Mouse (Mus musculus) forebrain, embryonic 11.5 days (tissue): ENCODE results near the gene Mtmr6. TPM values are rescaled to one million over a fixed set of nuclear protein-coding genes. Genes with fewer than 3 reads are reported as not detected.

Experiments
- ATAC-seq: fragments of 200-750 bp; cut with Nextera tagmentation; replicated peaks from 2 replicates; pipeline ENCODE4 v1.8.0; 2017; ENCODE audit warnings: moderate TSS enrichment; ENCODE audit not compliant: low FRiP score
- DNase-seq: peaks from one replicate; pipeline ENCODE4 v3.0.0-alpha.2; 2017; ENCODE audit warnings: low spot score
- H3K27ac ChIP-seq: fragments of 300-500 bp; sonication (generic); 2 replicates; pipeline ENCODE4 v1.5.1; 2014; ENCODE audit warnings: low read depth, low read length
- H3K27me3 ChIP-seq: fragments of 300-500 bp; sonication (generic); 2 replicates; pipeline ENCODE4 v1.6.1; 2014; ENCODE audit warnings: mild to moderate bottlenecking, low read length, mixed read lengths; ENCODE audit not compliant: control insufficient read depth, insufficient read depth
- H3K36me3 ChIP-seq: fragments of 300-500 bp; sonication (generic); 2 replicates; pipeline ENCODE4 v1.6.1; 2014; ENCODE audit warnings: mild to moderate bottlenecking, low read length, moderate library complexity, mixed read lengths; ENCODE audit not compliant: control insufficient read depth, insufficient read depth
- H3K4me1 ChIP-seq: fragments of 300-500 bp; sonication (generic); replicated peaks from 2 replicates; pipeline ENCODE4 v1.6.1; 2014; ENCODE audit warnings: low read length, mixed read lengths; ENCODE audit not compliant: control insufficient read depth, insufficient read depth
- H3K4me2 ChIP-seq: fragments of 300-500 bp; sonication (generic); 2 replicates; pipeline ENCODE4 v1.6.1; 2014; ENCODE audit warnings: low read depth, mild to moderate bottlenecking, low read length, moderate library complexity, mixed read lengths; ENCODE audit not compliant: severe bottlenecking
- H3K4me3 ChIP-seq: fragments of 300-500 bp; sonication (generic); 2 replicates; pipeline ENCODE4 v1.5.1; 2014; ENCODE audit warnings: low read depth, low read length
- H3K9ac ChIP-seq: fragments of 300-500 bp; sonication (generic); 2 replicates; pipeline ENCODE4 v1.6.1; 2014; ENCODE audit warnings: low read length
- H3K9me3 ChIP-seq: fragments of 300-500 bp; sonication (generic); 2 replicates; pipeline ENCODE4 v1.6.1; 2016; ENCODE audit warnings: low read length, mixed read lengths; ENCODE audit not compliant: control insufficient read depth
- whole genome bisulfite sequencing: fragments of 180-500 bp; shearing (Covaris S2); extraction: QIAGEN DNeasy Blood & Tissue Kit; methylation state at CpG from one replicate; pipeline ENCODE4 v1.1.7; 2014; 5-methylcytosine and 5-hydroxymethylcytosine counted together
- polyA plus RNA-seq: library from polyadenylated mRNA; unstranded; fragments of >200 nt; fragmentation: Nextera tagmentation; extraction: Ambion mirVana; gene quantifications from 2 replicates; pipeline ENCODE4 v1.2.1, GENCODE M21; 2014

Mtmr6 gene
- polyA plus RNA-seq, 1 experiment from 2014 or later: 44.3 TPM

DNA sequence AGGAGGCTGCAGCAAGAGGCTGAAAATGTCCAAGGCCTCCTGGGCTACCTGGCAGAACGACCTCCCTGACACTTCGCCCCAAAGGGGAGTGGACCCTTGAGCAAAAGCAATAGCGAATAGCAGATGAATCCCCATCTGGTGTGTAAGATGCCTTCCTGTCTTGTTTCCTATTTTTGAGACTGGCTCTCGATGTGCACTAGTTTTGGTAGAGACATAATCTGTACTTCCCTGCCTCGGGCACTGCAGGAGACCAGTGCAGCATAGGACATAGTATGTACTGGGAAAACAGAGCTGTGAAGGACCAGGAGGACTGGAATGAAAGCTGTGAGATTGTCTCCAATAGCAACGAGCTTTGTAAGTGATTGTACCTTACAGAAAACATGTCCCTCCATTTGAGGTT lies 8.3 kb downstream of the Mtmr6 start:
- H3K27ac ChIP-seq: no peak overlapping the region
- no peaks in the 10 kb centered on the region for H3K27me3 ChIP-seq
- H3K36me3 ChIP-seq: no peaks in the 10 kb centered on the region
- no peak overlapping the region for H3K4me2 ChIP-seq
- ATAC-seq: no peak
- H3K9ac ChIP-seq: no peak overlapping the region
- no peaks in the 10 kb centered on the region for H3K9me3 ChIP-seq
- no peak overlapping the region for H3K4me3 ChIP-seq
- DNase-seq: no peak
- H3K4me1 ChIP-seq: 0 out of 2 replicates have a peak, but pooled peaks cover 2% of the 10 kb centered on the region
- 84% methylated on average over 6 of the region's 6 CpGs for WGBS

DNA sequence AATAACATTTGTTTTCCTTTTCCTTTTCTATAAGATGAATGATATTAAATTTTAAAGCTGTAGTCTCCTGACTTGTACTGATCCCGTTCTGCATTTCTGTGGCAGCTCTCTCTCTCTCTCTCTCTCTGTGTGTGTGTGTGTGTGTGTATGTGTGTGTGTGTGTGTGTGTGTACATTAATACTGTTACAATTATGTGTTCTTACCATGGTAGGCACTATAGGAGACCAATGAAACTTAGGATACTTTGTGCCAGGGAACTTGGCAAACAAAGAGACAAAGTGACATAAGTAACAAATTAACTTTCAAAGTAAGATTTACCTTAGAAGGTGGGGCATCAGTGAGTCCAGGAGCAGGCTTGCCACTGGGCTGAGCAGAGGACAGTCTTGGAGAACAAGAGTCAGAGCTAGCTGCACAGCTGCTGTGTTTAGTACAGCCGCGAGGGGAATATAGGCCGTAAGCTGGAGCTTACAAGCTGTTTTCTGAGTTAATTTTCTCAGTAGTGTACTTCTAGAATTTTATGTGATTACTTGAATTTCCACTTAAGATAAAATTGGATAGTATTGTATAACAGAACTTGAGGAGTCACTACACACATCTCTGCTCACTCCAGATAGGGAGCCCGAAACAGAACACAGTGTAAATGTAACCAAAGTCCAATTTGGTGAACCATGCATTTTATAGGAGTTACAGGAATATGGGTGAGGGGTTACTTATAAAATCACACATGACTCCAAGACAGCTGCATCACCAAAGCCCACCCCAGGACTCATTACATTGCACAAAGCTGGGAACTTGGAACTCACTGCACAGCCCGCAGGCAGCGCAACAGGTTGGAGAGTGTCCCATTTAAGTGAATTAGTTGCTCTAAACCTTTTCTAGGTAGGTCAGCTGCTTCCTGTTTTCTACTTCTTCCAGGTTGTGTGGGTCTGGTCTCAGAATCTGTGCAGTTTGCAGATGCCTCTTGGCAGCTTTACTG lies 10.6 kb downstream of the Mtmr6 start:
- H3K4me3 ChIP-seq: no peak overlapping the region
- no peak for ATAC-seq
- H3K9me3 ChIP-seq: no peaks in the 10 kb centered on the region
- H3K27me3 ChIP-seq: no peaks in the 10 kb centered on the region
- H3K36me3 ChIP-seq: no peaks in the 10 kb centered on the region
- no peak overlapping the region for H3K4me2 ChIP-seq
- no peak overlapping the region for H3K9ac ChIP-seq
- H3K4me1 ChIP-seq: 0 out of 2 replicates have a peak, but pooled peaks cover 2% of the 10 kb centered on the region
- 95% methylated on average over 7 of the region's 7 CpGs for WGBS
- no peak for DNase-seq
- H3K27ac ChIP-seq: no peak overlapping the region

- no peak overlapping the region for H3K4me2 ChIP-seq
- H3K9ac ChIP-seq: no peak overlapping the region
- no peaks in the 10 kb centered on the region for H3K27me3 ChIP-seq
- no peak overlapping the region for H3K27ac ChIP-seq
- H3K4me1 ChIP-seq: no peaks in the 10 kb centered on the region
- H3K4me3 ChIP-seq: no peak overlapping the region
- no peaks in the 10 kb centered on the region for H3K36me3 ChIP-seq
- no peak for ATAC-seq
- no peak for DNase-seq
- H3K9me3 ChIP-seq: no peaks in the 10 kb centered on the region
- WGBS: 92% methylated on average over 7 of the region's 7 CpGs
Measured at GRCm38 (mm10) chr14:60286194-60286863, 21.3 kb downstream of the Mtmr6 start.

- ATAC-seq (no peak), DNase-seq (no peak)
- Histone ChIP-seq H3K4me1 (no peaks in the 10 kb centered on the region), H3K4me3 (no peak overlapping the region), H3K36me3 (no peaks in the 10 kb centered on the region), H3K27ac (no peak overlapping the region), H3K4me2 (no peak overlapping the region), H3K9ac (no peak overlapping the region), H3K27me3 (no peaks in the 10 kb centered on the region), H3K9me3 (no peaks in the 10 kb centered on the region)
- WGBS: 95% methylated on average over 4 of the region's 4 CpGs
Measured at GRCm38 (mm10) chr14:60290363-60290762, 25.3 kb downstream of the Mtmr6 start.

DNA sequence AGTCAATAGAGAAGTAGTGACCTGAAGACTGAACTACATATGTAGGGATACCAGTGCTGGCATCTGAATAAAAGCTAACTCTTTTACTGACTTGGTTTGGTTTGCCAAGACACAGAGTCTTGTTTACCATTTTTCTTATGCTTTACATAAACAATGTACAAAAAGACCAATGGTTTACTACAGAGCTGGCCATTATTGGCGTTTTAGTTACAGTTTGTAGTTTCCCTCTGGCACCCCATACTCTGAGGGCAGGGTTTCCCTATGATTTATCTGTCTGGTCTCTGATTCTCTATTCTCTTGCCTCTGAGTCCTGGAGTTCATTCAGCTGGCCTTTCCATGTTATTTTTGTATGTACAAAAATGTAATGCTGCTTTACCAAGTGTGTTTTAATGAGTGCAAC lies 30.5 kb downstream of the Mtmr6 start:
- WGBS: 87% methylated on average over 1 of the region's 1 CpGs
- Histone ChIP-seq H3K4me3 (no peak overlapping the region), H3K9me3 (no peaks in the 10 kb centered on the region), H3K27ac (no peak overlapping the region), H3K27me3 (no peaks in the 10 kb centered on the region), H3K9ac (no peak overlapping the region), H3K36me3 (no peaks in the 10 kb centered on the region), H3K4me1 (peaks cover 3% of the 10 kb centered on the region; the same call in 1 of the 2 replicates), H3K4me2 (no peak overlapping the region)
- DNase-seq (no peak), ATAC-seq (no peak)

GRCm38 (mm10) chr14:60300224-60300991 lies 35.4 kb downstream of the Mtmr6 start:
- H3K27ac ChIP-seq: peak overlapping the region; percentile 63
- no peaks in the 10 kb centered on the region for H3K27me3 ChIP-seq
- ATAC-seq (peak; percentile 61; the same call in 1 of the 2 replicates), DNase-seq (peak; percentile 57)
- no peak overlapping the region for H3K9ac ChIP-seq
- no peaks in the 10 kb centered on the region for H3K9me3 ChIP-seq
- no peak overlapping the region for H3K4me2 ChIP-seq
- H3K36me3 ChIP-seq: 0 out of 2 replicates have a peak, but pooled peaks cover 2% of the 10 kb centered on the region
- no peak overlapping the region for H3K4me3 ChIP-seq
- WGBS: 53% methylated on average over 14 of the region's 14 CpGs
- peaks cover 14% of the 10 kb centered on the region; the same call in 1 of the 2 replicates for H3K4me1 ChIP-seq

- WGBS: 32% methylated on average over 6 of the region's 6 CpGs
- H3K9me3 ChIP-seq: no peaks in the 10 kb centered on the region
- DNase-seq (no peak), ATAC-seq (0 out of 2 replicates have a peak, but pooled peaks have one; percentile 24)
- H3K9ac ChIP-seq: no peak overlapping the region; the same call in 1 of the 2 replicates
- H3K4me1 ChIP-seq: peaks cover 14% of the 10 kb centered on the region; the same call in 1 of the 2 replicates
- 0 out of 2 replicates have a peak, but pooled peaks cover 2% of the 10 kb centered on the region for H3K36me3 ChIP-seq
- H3K4me3 ChIP-seq: no peak overlapping the region
- peak overlapping the region; percentile 63 for H3K27ac ChIP-seq
- no peak overlapping the region for H3K4me2 ChIP-seq
- H3K27me3 ChIP-seq: no peaks in the 10 kb centered on the region
Measured at GRCm38 (mm10) chr14:60301024-60301423, 36.0 kb downstream of the Mtmr6 start.

DNA sequence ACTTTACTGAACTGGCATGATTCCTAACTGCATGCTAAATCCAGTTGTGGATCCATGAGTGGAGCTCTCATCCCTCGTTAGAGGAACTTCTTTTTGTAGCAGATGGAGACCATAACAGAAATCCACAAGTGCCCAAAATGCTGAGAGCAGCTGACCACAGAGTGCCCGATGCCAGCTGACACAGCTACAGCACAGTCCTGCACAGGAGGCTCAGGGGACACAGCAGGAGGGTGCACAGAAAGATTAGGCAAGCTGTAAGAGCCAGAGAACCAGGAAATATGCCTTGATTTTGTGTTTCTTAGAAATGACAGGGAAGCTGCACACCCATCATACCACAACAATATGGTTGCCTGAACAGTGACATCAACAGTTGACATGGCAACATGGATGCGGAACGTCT lies 37.4 kb downstream of the Mtmr6 start:
- Histone ChIP-seq H3K27me3 (no peaks in the 10 kb centered on the region), H3K27ac (no peak overlapping the region), H3K9ac (no peak overlapping the region), H3K4me1 (peaks cover 14% of the 10 kb centered on the region; the same call in 1 of the 2 replicates), H3K36me3 (0 out of 2 replicates have a peak, but pooled peaks cover 2% of the 10 kb centered on the region), H3K9me3 (no peaks in the 10 kb centered on the region), H3K4me3 (no peak overlapping the region), H3K4me2 (no peak overlapping the region)
- 75% methylated on average over 4 of the region's 4 CpGs for WGBS
- no peak for ATAC-seq
- no peak for DNase-seq
